Mouse (Mus musculus): ENCODE data around the gene Zzef1.

Gene Zzef1

DNA sequence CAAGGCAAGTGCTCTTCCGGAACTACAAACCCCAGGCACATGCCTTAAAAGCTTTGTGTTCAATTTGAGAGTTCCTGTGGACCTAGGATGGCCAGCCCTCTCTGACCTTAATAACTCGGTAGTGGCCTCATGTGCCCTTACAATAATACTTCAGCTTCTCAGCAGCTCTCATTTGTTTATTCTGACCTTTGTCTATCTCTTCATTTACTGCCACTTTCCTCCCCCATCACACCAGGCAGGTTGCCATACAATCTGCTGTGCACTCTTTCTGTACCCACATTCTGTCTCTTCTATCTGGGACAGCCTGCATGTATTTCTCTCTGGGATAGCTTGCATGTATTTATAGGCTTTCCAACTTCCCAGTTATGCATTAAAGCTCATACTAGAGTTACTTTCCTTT is 10.5 kb downstream of the Zzef1 start:
- DNase-seq (ENCODE audit: low spot score): no peak

- no peak for DNase-seq (ENCODE audit: low spot score)
Observed at GRCm38 (mm10) chr11:72807992-72808391, 12.0 kb downstream of the Zzef1 start.

DNA sequence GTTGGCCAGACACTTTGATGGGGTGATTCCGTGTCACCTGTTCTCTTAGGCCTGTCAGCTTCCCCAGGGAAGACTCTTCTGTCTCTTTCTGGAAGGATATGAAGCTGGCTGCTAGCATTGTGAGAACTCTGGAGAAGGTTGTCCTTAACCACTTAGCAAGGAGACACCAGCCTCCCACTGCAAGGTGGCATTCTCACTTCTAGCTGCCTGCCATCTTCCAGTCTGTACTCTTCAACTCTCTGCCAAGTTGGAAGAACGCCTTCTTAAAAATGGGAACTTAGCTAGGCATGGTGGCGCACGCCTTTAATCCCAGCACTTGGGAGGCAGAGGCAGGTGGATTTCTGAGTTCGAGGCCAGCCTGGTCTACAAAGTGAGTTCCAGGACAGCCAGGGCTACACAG is 17.7 kb downstream of the Zzef1 start:
- no peak for DNase-seq (ENCODE audit: low spot score)

- no peak for DNase-seq (ENCODE audit: low spot score)
Observed at GRCm38 (mm10) chr11:72814188-72814587, 18.2 kb downstream of the Zzef1 start.

DNA sequence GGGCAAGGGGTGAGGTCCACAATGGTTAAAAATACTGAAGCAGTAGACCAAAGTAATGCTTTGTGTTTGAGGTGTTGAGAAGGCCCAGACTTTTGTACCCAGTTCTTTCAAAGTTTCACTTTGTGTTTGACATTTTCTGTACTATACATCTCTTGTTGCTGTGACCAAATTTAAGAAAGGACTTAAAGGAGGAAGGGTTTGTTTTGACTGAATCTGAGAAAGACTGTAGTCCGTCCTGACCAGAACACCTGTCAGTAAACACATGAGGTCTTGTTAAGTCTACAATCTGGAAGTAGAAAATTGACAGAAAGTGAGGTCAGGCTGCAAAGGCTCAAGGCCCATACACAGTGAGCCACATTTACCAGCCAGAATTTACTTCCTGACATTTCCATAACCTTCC is 20.8 kb downstream of the Zzef1 start:
- no peak for DNase-seq (ENCODE audit: low spot score)

DNA sequence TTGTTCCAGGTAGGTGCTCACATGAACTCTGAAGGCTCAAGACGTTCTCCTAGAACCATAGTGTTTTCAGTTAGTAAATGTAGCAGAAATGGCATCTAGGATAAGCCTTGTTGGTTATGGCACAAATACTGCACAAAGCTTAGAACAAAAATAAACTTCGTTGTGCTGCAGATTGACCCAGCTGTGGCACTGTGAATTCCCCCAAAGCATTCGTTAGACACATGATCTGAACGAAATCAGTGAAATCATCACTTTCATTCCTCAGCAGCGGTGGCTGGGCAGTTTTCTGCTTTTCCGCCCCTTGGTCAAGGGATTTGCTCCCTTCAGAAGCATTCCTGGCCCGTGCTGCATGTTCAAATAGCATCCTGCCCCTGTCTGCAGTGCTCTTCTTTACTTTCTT is 22.0 kb downstream of the Zzef1 start:
- no peak for DNase-seq (ENCODE audit: low spot score)

- no peak for DNase-seq (ENCODE audit: low spot score)
Observed at GRCm38 (mm10) chr11:72821041-72821440, 25.0 kb downstream of the Zzef1 start.

GRCm38 (mm10) chr11:72829869-72830268 is 33.8 kb downstream of the Zzef1 start:
- DNase-seq (ENCODE audit: low spot score): no peak

GRCm38 (mm10) chr11:72842731-72843130 is 46.7 kb downstream of the Zzef1 start:
- DNase-seq (ENCODE audit: low spot score): no peak

- no peak for DNase-seq (ENCODE audit: low spot score)
Observed at GRCm38 (mm10) chr11:72843576-72843975, 47.5 kb downstream of the Zzef1 start.

DNA sequence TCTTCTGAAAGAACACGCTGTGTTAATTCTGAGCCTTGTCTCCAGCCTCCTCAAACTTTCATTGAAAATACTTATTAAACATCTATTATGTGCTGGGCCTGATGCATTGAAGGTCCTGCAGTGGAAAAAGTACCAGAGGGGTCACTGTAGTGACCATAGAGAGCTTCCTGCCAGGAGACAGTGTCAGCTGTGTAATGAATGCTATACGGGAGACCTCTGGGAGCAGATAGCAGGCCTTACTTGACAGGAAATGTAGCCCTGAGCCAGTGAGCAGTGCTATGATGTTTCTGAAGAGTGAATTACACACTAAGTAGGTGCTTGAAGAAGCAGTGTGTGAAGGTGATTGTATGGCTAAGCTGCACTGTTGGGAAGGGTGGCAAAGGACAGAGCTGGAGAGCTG is 49.5 kb downstream of the Zzef1 start:
- DNase-seq (ENCODE audit: low spot score): no peak

- no peak for DNase-seq (ENCODE audit: low spot score)
Observed at GRCm38 (mm10) chr11:72846685-72847084, 50.7 kb downstream of the Zzef1 start.

GRCm38 (mm10) chr11:72847831-72848628 is 52.0 kb downstream of the Zzef1 start:
- no peak for DNase-seq (ENCODE audit: low spot score)

DNA sequence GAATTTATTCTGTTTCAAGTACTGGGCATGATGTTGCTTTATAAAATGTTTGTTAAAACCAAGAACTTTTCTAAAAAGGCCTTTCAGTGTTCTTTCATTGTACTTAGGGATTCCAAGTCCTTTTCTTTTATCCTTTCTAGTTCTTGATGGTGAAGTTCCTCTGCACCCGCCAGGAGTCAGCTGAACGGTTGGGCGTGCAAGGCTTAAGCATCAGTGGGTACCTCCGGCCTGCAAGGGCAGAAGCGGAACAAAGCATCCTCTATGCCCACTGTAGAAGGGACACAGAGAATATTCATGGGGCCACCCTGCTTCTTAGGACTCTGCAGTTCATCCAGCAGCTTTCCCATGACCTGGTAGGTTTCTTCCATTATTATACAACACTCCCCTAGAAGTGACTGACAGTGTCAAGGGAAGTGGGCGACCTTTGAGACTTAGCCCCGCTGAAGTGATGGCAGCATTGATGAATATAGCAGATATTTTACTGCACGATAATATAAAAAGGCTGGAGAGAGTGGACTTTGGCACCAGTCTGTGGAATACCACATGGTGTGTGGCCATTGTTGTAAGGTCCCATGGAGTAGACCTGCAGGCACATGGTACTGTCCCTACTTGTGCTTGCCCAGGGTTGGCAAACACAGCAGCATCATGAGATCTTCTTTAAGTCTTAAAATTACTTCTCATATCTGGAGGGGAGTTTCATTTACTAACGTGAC is 54.5 kb downstream of the Zzef1 start:
- no peak for DNase-seq (ENCODE audit: low spot score)

DNA sequence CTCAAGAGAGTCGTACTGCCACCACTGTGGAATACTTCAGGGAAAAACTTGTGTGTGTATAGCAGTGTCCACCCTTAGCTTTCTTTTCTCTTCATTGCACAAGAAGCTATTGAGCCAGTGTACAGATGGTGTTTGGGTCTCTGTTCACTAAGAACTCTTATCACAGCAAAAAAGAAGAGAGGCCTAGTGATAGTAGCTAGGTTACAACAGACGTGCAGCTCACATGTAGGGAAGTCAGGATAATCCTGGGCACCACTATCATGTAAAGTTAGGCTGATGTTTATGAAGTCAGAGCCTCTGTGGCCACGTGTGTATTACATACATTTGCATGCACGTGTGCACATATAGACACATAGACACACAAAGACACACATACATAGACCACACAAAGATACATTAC is 55.2 kb downstream of the Zzef1 start:
- no peak for DNase-seq (ENCODE audit: low spot score)

- no peak for DNase-seq (ENCODE audit: low spot score)
Observed at GRCm38 (mm10) chr11:72852122-72852521, 56.1 kb downstream of the Zzef1 start.

- DNase-seq (ENCODE audit: low spot score): no peak
Observed at GRCm38 (mm10) chr11:72853086-72853485, 57.1 kb downstream of the Zzef1 start.

DNA sequence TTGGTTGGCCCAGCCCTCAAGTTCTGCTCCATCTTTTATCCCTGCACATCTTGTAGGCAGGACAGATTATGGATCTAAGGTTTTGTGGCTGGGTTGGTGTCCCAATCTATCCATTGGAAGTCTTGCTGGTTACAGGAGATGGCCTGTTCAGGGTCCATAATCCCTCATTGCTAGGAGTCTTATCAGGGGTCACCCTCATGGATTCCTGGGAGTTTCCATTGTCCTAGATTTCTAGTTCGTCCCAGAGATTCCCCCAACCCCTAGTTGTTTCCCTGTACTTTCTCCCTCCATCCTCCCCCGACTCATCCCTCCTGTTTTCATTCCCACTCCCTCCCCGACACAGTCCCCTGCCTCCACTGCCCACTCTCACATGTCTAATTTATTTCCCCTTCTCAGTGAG is 58.2 kb downstream of the Zzef1 start:
- no peak for DNase-seq (ENCODE audit: low spot score)

GRCm38 (mm10) chr11:72856764-72857163 is 60.7 kb downstream of the Zzef1 start:
- no peak for DNase-seq (ENCODE audit: low spot score)

DNA sequence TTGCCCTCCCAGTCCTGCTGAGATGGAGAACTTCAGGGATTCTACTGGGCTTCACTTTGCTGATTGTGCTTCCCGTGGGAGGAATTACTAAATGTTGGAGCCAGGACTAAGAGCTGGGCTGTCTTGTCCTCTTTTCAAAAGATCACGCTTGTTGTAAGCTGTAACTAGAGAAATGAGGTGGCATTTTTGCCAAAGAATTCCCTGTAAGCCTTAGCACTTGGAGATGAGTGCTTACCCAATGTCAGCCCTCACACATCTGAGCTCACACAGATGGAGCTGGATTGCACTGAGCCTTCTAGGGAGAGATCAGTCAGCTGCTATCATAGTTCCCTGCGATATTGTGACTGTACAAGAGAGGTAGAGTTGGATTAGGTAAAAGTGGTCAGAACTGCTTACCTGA is 65.2 kb downstream of the Zzef1 start:
- no peak for DNase-seq (ENCODE audit: low spot score)

DNA sequence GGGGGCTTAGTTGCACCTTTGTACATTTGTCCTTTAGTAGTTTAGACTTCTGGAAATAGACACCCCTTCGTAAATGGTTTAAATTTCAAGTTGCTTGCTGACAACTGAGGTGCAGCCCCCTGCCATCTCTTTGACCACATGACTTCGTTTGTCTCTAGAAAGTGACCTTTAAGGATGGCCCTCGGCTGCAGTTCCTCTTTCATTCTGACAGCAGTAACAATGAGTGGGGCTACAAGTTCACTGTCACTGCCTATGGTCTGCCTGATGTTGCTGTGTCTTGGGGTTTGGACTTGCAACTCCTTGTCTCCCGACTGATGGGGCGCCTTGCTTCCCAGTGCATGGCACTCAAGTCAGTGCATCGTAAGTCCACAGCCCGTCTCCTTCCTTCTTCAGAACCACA is 70.4 kb downstream of the Zzef1 start:
- DNase-seq (ENCODE audit: low spot score): no peak

- DNase-seq (ENCODE audit: low spot score): no peak
Observed at GRCm38 (mm10) chr11:72872061-72872460, 76.0 kb downstream of the Zzef1 start.

DNA sequence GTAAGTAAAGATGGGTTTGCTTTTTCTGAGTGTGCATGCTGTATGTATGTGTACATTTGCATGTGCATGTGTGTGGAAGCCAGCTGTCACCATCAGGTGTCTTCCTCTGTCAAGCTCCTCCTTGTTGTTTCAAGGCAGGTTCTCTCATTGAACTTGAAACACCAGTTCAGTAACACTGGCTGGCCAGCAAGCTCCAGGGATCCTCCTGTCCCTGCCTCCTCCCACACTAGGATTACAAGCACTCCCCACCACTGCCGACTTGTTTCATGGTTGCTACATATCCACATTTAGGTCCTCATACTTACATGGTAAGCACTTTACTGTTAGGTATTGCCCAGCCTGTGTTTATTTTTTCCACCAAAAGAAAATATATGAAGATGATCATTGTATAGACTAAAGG is 96.6 kb downstream of the Zzef1 start:
- DNase-seq (ENCODE audit: low spot score): no peak

DNA sequence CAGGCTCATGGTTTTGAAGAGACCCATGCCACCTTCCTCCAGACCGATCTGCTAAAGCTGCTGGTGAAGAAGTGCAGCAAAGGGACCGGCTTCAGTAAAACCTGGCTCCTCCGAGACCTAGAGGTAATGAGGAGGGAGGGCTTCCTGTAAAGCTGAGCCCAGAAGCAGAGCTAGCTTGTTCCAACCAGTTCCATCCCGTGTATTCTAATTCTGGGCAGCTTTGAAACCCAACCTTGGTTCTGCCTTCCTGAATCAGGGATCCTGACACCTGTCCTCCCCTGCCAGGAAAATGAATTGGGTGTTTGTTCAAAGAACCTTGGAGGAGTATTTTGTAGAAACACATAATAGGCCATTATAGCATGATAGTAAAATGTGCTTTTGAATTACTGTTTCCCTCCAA is 112.4 kb downstream of the Zzef1 start:
- DNase-seq (ENCODE audit: low spot score): no peak

Data from testis, postnatal 14 days (tissue).